Mouse (Mus musculus) MEL (cell line): ENCODE measurements around the gene H2-Q10. TPM values are rescaled to one million over a fixed set of nuclear protein-coding genes. Genes with fewer than 3 reads are reported as not detected.
"Not testable (repeated sequence)": the region's sequence is repeated elsewhere in the genome, so short reads cannot be mapped to it uniquely, and the experiment has no call there.

Experiments used
- DNase-seq: peaks from one replicate; pipeline ENCODE4 v3.0.0; 2011; ENCODE audit warnings: low read depth, low spot score
- H3K27ac ChIP-seq: 2 replicates; pipeline ENCODE4 v1.5.1; 2012; ENCODE audit warnings: low read depth, mild to moderate bottlenecking, control low read depth, low read length, moderate library complexity; ENCODE audit not compliant: control insufficient read depth
- H3K27me3 ChIP-seq, 2 experiments: fragments of 150-350 bp in 1 of 2; sonication (generic) in 1 of 2; 2 replicates each; pipeline ENCODE4 v1.6.1; 2012; ENCODE audit warnings: low read length in 2 of 2, mild to moderate bottlenecking in 2 of 2, improper control_type of control experiment in 1 of 2, moderate library complexity in 1 of 2; ENCODE audit not compliant: insufficient read depth in 2 of 2, control insufficient read depth in 1 of 2
- H3K36me3 ChIP-seq, 2 experiments: 2 replicates each; pipeline ENCODE4 v1.6.1; 2012 to 2014; ENCODE audit warnings: low read length in 2 of 2, improper control_type of control experiment in 1 of 2, inconsistent platforms in 1 of 2, mild to moderate bottlenecking in 1 of 2; ENCODE audit not compliant: insufficient read depth in 2 of 2, control insufficient read depth in 1 of 2
- H3K4me1 ChIP-seq, 2 experiments: fragments of 150-350 bp in 1 of 2; sonication (generic) in 1 of 2; 2 replicates each; pipeline ENCODE4 v1.6.1; 2012; ENCODE audit warnings: low read length in 2 of 2, improper control_type of control experiment in 1 of 2, mild to moderate bottlenecking in 1 of 2; ENCODE audit not compliant: insufficient read depth in 2 of 2, control insufficient read depth in 1 of 2
- H3K4me3 ChIP-seq, 2 experiments: fragments of 150-350 bp in 1 of 2; sonication (generic) in 1 of 2; 2 replicates each; pipeline ENCODE4 v1.5.1; 2012; ENCODE audit warnings: low read depth in 2 of 2, low read length in 2 of 2, mild to moderate bottlenecking in 2 of 2, moderate library complexity in 2 of 2, control low read depth in 1 of 2, improper control_type of control experiment in 1 of 2; ENCODE audit not compliant: control insufficient read depth in 1 of 2, insufficient read depth in 1 of 2
- H3K79me2 ChIP-seq: 2 replicates; pipeline ENCODE4 v1.6.1; 2012; ENCODE audit warnings: mild to moderate bottlenecking, low read length, moderate library complexity; ENCODE audit not compliant: control insufficient read depth, poor library complexity, insufficient read depth
- H3K9ac ChIP-seq: 2 replicates; pipeline ENCODE4 v1.6.1; 2012; ENCODE audit warnings: low read depth, mild to moderate bottlenecking, control low read depth, low read length, moderate library complexity; ENCODE audit not compliant: control insufficient read depth, poor library complexity, severe bottlenecking
- H3K9me3 ChIP-seq: fragments of 150-350 bp; sonication (generic); replicated peaks from 2 replicates; pipeline ENCODE4 v1.6.1; 2012; ENCODE audit warnings: mild to moderate bottlenecking, low read length, improper control_type of control experiment, moderate library complexity; ENCODE audit not compliant: insufficient read depth
- polyA plus RNA-seq, 2 experiments: library from polyadenylated mRNA; stranded (reverse) in 1 of 2; unstranded in 1 of 2; fragments of >175 nt in 1 of 2; fragments of >200 nt in 1 of 2; gene quantifications; 2 replicates each; pipeline versions ENCODE4 v1.2.1 to v1.2.4; 2012; ENCODE audit warnings: low replicate concordance in 2 of 2, low read depth in 1 of 2; ENCODE audit not compliant: insufficient read length in 2 of 2, insufficient read depth in 1 of 2, missing spikeins in 1 of 2
- total RNA-seq: library from RNA; depleted of rRNA; stranded (reverse); fragments of 300-350 nt; gene quantifications from 2 replicates; pipeline ENCODE4 v1.2.3, GENCODE M21; 2012

The H2-Q10 gene
- total and polyA plus RNA-seq, 3 experiments: 0.15 to 8.9 TPM; not detected in 1

- H3K79me2 ChIP-seq, H3K27ac ChIP-seq, H3K27me3 ChIP-seq, H3K4me1 ChIP-seq, DNase-seq, H3K4me3 ChIP-seq, H3K9me3 ChIP-seq, H3K9ac ChIP-seq, H3K36me3 ChIP-seq: not testable (repeated sequence)
Observed at GRCm38 (mm10) chr17:35439925-35440645, 29.8 kb upstream of the H2-Q10 start.

DNA sequence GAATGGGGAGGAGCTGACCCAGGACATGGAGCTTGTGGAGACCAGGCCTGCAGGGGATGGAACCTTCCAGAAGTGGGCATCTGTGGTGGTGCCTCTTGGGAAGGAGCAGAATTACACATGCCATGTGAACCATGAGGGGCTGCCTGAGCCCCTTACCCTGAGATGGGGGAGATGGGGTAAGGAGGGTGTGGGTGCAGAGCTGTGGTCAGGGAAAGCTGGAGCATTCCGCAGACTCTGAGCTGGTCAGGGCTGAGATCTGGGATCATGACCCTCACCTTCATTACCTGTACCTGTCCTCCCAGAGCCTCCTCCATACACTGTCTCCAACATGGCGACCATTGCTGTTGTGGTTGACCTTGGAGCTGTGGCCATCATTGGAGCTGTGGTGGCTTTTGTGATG lies 27.5 kb upstream of the H2-Q10 start:
- not testable (repeated sequence) for H3K27ac ChIP-seq, H3K4me1 ChIP-seq, H3K4me3 ChIP-seq, H3K9ac ChIP-seq, H3K9me3 ChIP-seq, H3K27me3 ChIP-seq, H3K79me2 ChIP-seq, H3K36me3 ChIP-seq, DNase-seq

- not testable (repeated sequence) for H3K4me3 ChIP-seq, H3K79me2 ChIP-seq, H3K27me3 ChIP-seq, H3K27ac ChIP-seq, H3K4me1 ChIP-seq, H3K9ac ChIP-seq, DNase-seq, H3K36me3 ChIP-seq, H3K9me3 ChIP-seq
Observed at GRCm38 (mm10) chr17:35444510-35444909, 25.4 kb upstream of the H2-Q10 start.

GRCm38 (mm10) chr17:35458247-35458646 lies 11.6 kb upstream of the H2-Q10 start:
- not testable (repeated sequence) for H3K4me3 ChIP-seq, H3K4me1 ChIP-seq, H3K79me2 ChIP-seq, H3K9ac ChIP-seq, H3K27ac ChIP-seq, H3K9me3 ChIP-seq, H3K36me3 ChIP-seq, H3K27me3 ChIP-seq, DNase-seq

GRCm38 (mm10) chr17:35460513-35461341 lies 9.2 kb upstream of the H2-Q10 start:
- H3K4me3 ChIP-seq, H3K4me1 ChIP-seq, H3K27me3 ChIP-seq, H3K79me2 ChIP-seq, H3K36me3 ChIP-seq, DNase-seq, H3K27ac ChIP-seq, H3K9ac ChIP-seq, H3K9me3 ChIP-seq: not testable (repeated sequence)
